In the genomic region with DNA sequence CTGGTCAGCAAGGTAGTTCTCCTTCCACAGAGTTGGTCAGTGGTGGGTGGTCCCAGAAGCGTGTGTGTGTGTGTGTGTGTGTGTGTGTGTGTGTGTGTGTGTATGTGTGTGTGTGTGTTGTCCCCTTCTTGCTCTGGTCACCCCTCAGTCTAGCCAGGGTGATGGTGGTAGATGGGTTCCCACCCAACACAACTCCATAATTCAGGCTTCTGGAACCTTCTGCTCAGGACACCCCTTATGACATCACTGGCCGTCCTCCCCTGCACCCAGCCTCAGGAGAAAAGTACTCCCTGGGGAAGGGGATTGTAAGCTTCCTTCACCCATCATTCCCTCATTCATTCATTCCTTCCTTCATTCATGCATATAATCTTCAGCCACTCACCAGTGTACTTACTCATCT, we compare ENCODE assay signal across 50 mouse cellular contexts. TPM values are rescaled to one million over a fixed set of nuclear protein-coding genes. Genes with fewer than 3 reads are reported as not detected.
"Had no signal": no experiment of that assay in that cellular context is flagged by ENCODE, and none has a peak within 500 bp of the region (broad histone marks: within the 10 kb centered on the region; RNA-seq: fewer than 3 reads in every experiment).

A gene (minus strand): TSS at position 211 of the 400 bp plus-strand sequence.

- H3K9me3 ChIP-seq: heart, embryonic 10.5 days; heart, embryonic 12.5 days; heart, embryonic 13.5 days; heart, embryonic 15.5 days; hindbrain, embryonic 10.5 days; hindbrain, embryonic 12.5 days; hindbrain, embryonic 13.5 days; hindbrain, embryonic 15.5 days; intestine, embryonic 15.5 days; kidney, embryonic 15.5 days had no signal

- ATAC-seq: hindbrain, embryonic 16.5 days; hindbrain, postnatal 0 days; inflammation-experienced regulatory T-cells, adult 6 months; intestine, embryonic 15.5 days; intestine, embryonic 16.5 days; intestine, postnatal 0 days had no signal

- DNase-seq: heart, postnatal 10 days; heart, postnatal 14 days; heart, postnatal 36 days; heart, postnatal 4 days; kidney, adult 11 months; kidney, adult 18-20 months; kidney, adult 2 months; kidney, adult 8-10 months; kidney, adult 9 months; kidney, postnatal 10 days; kidney, postnatal 14 days; kidney, postnatal 25 days; kidney, postnatal 36 days; kidney, postnatal 4 days; layer of hippocampus, adult 9-11 months; layer of hippocampus, postnatal 36 days had no signal

- H3K36me3 ChIP-seq: heart, embryonic 10.5 days; heart, embryonic 12.5 days; heart, embryonic 13.5 days; heart, embryonic 15.5 days; hindbrain, embryonic 10.5 days; hindbrain, embryonic 12.5 days; hindbrain, embryonic 13.5 days; hindbrain, embryonic 15.5 days; intestine, embryonic 15.5 days; kidney, embryonic 15.5 days had no signal

- H3K27ac ChIP-seq: heart, embryonic 10.5 days; heart, embryonic 13.5 days; heart, embryonic 15.5 days; hindbrain, embryonic 10.5 days; hindbrain, embryonic 12.5 days; hindbrain, embryonic 13.5 days; hindbrain, embryonic 14.5 days; hindbrain, embryonic 15.5 days; hindbrain, postnatal 0 days; intestine, embryonic 15.5 days; kidney, embryonic 15.5 days; kidney, postnatal 0 days; layer of hippocampus, adult 2 months had no signal

- H3K4me1 ChIP-seq: heart, embryonic 10.5 days; heart, embryonic 12.5 days; heart, embryonic 13.5 days; heart, embryonic 15.5 days; hindbrain, embryonic 10.5 days; hindbrain, embryonic 12.5 days; hindbrain, embryonic 13.5 days; hindbrain, embryonic 15.5 days; intestine, embryonic 15.5 days; kidney, embryonic 15.5 days had no signal

- H3K9ac ChIP-seq: heart, embryonic 12.5 days; heart, embryonic 13.5 days; heart, embryonic 15.5 days; hindbrain, embryonic 12.5 days; hindbrain, embryonic 13.5 days; hindbrain, embryonic 14.5 days; hindbrain, embryonic 15.5 days; intestine, embryonic 15.5 days; kidney, embryonic 15.5 days had no signal

- H3K4me3 ChIP-seq: heart, embryonic 10.5 days; heart, embryonic 12.5 days; heart, embryonic 13.5 days; heart, embryonic 15.5 days; hindbrain, embryonic 10.5 days; hindbrain, embryonic 12.5 days; hindbrain, embryonic 13.5 days; hindbrain, embryonic 15.5 days; intestine, embryonic 15.5 days; kidney, embryonic 15.5 days; layer of hippocampus, adult 2 months had no signal

- H3K27me3 ChIP-seq: heart, embryonic 12.5 days; heart, embryonic 13.5 days; heart, embryonic 15.5 days; hindbrain, embryonic 12.5 days; hindbrain, embryonic 15.5 days; intestine, embryonic 15.5 days; kidney, embryonic 15.5 days had no signal

RNA-seq across cellular contexts. Expression of the gene that starts here (rescaled TPM):
- total RNA-seq: heart, adult 8-10 months; heart, postnatal 10 days; heart, postnatal 14 days; heart, postnatal 25 days; heart, postnatal 36 days; heart, postnatal 4 days; hematopoietic stem cell, adult 5-6 weeks; hindbrain, postnatal 0 days; layer of hippocampus, adult 18-20 months; layer of hippocampus, adult 2 months; layer of hippocampus, adult 8-10 months; layer of hippocampus, postnatal 10 days; layer of hippocampus, postnatal 14 days; layer of hippocampus, postnatal 25 days; layer of hippocampus, postnatal 36 days had no signal
- polyA plus RNA-seq: heart, embryonic 10.5 days; heart, embryonic 11.5 days; heart, embryonic 12.5 days; heart, embryonic 13.5 days; heart, embryonic 14.5 days; heart, embryonic 15.5 days; heart, embryonic 16.5 days; hindbrain, embryonic 10.5 days; hindbrain, embryonic 11.5 days; hindbrain, embryonic 12.5 days; hindbrain, embryonic 14.5 days; hindbrain, embryonic 15.5 days; hindbrain, embryonic 16.5 days; hindbrain, postnatal 0 days; inflammation-experienced regulatory T-cells, adult 6 months; intestine, embryonic 14.5 days; intestine, embryonic 15.5 days; intestine, embryonic 16.5 days; intestine, postnatal 0 days; kidney, embryonic 14.5 days; kidney, embryonic 15.5 days; kidney, embryonic 16.5 days; kidney, postnatal 0 days; large intestine, adult 2 months had no signal
